Mouse (Mus musculus) heart, postnatal 25 days (tissue): ENCODE measurements around the gene Lin28b. TPM values are rescaled to one million over a fixed set of nuclear protein-coding genes. Genes with fewer than 3 reads are reported as not detected.
"Not testable (repeated sequence)": the region's sequence is repeated elsewhere in the genome, so short reads cannot be mapped to it uniquely, and the experiment has no call there.

Source experiments
- DNase-seq: peaks from one replicate; pipeline ENCODE4 v3.0.0; 2022; ENCODE audit warnings: low spot score
- intact Hi-C: fragments of 180-260 bp; cut with DNase I; formaldehyde crosslinking; loops from one replicate; pipeline ENCODE4 v1.15.1; 2025
- total RNA-seq, 2 experiments: library from RNA; stranded (reverse); gene quantifications; 2 replicates each; pipeline ENCODE4 v1.2.3; 2021

The Lin28b gene
- total RNA-seq, 2 experiments from 2014 or later = 0.11 to 0.18 TPM

- DNase-seq = no peak
- intact Hi-C loops = no loop called here
Measured at GRCm38 (mm10) chr10:45422372-45422771, 63.8 kb downstream of the Lin28b start.

DNA sequence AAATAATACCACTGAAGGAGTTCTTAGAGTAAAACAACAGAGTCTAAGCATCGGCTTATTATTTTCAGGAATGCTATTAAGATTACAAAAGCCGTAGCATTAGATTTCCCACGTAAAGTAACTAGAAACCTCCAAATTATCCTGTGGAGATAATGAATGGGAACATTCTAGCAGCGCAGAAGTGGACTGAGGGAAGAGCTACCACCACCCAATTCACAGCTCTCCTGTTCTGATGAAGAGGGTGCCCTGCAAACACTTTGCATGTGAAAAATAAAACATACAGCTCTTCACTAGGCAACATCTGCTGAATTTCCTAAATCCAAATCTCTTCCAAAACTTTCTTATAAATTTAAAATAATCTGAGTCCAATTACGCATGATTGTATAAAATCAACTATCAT lies 74.1 kb downstream of the Lin28b start:
- intact Hi-C loops = no loop called here
- no peak for DNase-seq

- intact Hi-C loops = no loop called here
- no peak for DNase-seq
Measured at GRCm38 (mm10) chr10:45411741-45412140, 74.5 kb downstream of the Lin28b start.

DNA sequence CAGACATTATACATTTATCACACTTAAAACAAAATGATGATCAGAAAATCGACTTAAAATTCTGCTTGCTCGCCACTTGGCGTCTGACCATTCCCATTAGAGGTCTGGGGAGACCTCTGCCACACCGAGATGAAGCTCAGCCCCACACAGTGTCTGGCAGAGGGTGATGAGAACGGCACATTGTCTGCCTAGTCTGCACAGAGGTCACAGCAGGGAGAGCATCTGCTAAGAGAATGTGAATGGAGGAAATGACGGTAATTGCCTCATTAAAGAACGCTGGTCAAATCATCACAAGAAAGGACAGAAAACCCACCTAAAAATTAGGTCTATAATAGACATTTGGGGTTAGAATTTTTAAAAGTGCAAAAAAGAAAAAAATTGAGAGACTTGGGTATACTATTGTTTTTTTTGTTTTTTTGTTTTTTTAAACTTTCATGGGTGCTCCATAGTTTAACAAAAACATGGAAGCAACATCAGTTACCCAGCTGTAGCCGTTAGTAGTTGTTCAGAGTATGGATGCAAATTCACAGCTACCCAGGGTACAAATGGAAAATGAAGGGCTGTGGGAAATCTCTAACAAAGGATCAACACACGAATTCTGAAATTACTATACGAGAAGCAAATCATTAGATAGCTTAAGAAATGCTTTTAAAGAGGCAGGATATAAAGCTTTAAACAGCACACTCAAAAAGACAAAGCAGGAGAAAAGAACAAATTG lies 75.4 kb downstream of the Lin28b start:
- DNase-seq = no peak
- intact Hi-C loops = no loop called here

DNA sequence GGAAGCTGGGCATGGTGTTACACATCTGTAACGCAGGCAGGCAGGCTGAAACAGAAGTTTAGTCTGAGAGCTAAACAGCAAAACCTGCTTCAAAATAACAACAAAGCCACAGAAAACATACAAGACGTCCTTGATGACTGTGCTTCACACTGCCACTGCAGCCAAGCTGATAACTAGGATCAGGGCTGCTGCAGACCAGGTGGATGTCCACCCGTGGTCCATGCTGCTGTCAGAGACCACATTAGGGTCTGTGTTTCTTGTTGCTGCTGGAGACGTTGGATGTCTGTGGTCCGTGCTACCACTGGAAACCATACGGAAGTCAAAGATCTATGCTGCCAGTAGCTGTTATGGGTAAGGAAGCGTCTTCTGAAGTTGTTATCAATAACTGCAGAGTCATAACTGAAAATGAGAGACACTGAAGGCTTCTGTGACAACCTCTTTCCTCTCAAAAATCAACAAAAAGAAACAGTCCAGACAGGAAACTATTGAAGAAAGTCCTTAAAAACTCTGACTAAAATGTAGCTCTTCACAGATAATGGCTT lies 86.4 kb downstream of the Lin28b start:
- intact Hi-C loops = no loop called here
- DNase-seq = no peak

GRCm38 (mm10) chr10:45398211-45398610 lies 88.0 kb downstream of the Lin28b start:
- intact Hi-C loops = no loop called here
- no peak for DNase-seq

GRCm38 (mm10) chr10:45382637-45382958 lies 103.6 kb downstream of the Lin28b start:
- intact Hi-C loops = loop anchor here (2.0 to 10.0 kb wide), 3 partner anchors 132 to 534 kb away; no protein-coding TSS in a partner anchor
- DNase-seq = no peak

DNA sequence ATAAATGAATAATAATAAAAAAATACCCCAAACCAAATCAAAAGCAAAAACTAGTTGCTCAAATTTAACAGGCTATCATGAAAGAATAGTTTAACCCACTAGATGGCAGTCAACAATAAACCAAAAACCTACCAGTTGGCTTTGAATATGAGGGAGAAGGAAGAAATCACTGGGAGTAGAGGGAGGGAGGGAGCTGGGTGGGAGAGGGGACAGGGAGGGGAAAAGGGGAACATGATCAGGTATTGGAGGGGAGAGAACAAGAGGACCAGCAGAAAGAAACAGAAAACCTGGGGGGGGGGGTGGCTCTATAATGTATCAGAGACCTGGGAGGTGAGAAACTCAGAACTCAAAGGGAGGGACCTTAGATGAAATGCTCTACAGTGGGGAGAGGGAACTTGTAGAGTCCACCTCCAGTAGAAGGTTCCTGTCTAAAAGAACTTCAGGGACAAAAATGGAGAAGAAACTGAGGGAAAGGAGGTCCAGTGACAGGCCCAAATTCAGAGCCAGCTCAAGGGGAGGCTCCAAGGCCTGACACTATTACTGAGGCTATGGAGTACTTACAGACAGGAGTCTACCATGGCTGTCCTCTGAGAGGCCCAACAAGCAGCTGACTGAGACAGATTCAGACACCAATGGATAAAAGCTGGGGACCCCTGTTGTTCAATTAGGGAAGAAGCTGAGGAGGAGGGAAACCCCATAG lies 104.1 kb downstream of the Lin28b start:
- no peak for DNase-seq

DNA sequence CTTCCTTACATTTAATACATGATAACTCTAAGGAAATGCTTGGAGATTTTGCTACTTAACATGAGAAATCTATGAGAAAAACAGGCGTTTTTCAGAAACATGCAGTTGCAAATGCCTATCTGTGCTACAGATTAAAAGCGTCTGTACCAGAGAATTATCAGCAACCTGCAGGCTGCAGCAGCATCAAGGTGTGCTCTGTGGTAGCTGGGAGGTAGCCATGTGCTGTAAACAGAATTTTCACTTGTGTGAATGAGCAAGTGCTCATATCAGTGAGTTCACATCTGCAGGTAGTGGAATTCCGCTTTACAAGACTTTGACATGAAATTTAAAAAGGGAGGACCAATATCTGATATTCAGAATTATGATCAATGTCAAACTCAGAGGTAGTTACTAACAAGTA lies 107.9 kb downstream of the Lin28b start:
- DNase-seq = no peak
- intact Hi-C loops = no loop called here

More for the DNA sequence above, 104.1 kb downstream of the Lin28b start:
- intact Hi-C loops = loop anchor here (2.0 to 10.0 kb wide), 3 partner anchors 133 to 535 kb away; no protein-coding TSS in a partner anchor

- DNase-seq = no peak
- intact Hi-C loops = loop anchor here (1.0 to 2.0 kb wide), 2 partner anchors 275 to 322 kb away; no protein-coding TSS in a partner anchor
Measured at GRCm38 (mm10) chr10:45372994-45373692, 113.1 kb downstream of the Lin28b start.

DNA sequence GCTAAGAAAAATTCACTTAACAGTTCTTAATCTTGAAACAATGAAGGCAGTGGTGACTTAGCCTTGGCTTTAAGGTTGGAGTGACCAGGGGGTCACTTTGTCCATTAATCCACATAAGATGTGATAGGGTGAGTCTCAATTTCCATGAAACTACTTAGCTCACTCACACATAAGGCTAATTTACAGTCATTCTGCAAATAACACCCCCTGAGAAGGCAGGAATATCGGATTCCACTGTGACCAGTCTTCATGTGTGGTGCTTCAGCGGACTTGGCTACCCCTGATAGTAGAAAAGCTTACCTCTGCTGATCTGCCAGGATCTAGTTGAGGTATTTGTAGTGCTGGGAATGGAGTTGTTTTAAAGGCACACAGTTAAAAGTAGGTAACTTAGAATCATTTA lies 115.7 kb downstream of the Lin28b start:
- no peak for DNase-seq
- intact Hi-C loops = no loop called here

DNA sequence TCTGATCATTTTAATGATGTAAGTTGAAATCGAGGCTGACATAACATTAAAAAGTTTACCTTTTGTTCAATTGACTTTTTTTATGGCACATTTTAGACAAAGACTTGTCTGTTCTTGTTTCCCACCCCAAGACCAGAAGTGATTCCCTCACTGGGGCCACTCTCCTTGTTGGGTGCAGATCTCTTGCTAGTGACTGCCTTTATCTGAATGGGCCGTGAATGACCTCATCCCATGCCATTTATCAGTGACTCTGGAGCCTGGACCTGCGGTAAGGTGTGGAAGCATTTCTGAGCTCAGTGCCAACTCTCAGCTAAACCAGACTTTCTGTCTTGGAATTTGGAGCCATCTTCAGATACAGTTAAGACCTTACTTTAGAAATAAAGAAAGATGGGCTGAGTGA lies 116.6 kb downstream of the Lin28b start:
- intact Hi-C loops = no loop called here
- no peak for DNase-seq

- no peak for DNase-seq
- intact Hi-C loops = no loop called here
Measured at GRCm38 (mm10) chr10:45366987-45367705, 119.0 kb downstream of the Lin28b start.

DNA sequence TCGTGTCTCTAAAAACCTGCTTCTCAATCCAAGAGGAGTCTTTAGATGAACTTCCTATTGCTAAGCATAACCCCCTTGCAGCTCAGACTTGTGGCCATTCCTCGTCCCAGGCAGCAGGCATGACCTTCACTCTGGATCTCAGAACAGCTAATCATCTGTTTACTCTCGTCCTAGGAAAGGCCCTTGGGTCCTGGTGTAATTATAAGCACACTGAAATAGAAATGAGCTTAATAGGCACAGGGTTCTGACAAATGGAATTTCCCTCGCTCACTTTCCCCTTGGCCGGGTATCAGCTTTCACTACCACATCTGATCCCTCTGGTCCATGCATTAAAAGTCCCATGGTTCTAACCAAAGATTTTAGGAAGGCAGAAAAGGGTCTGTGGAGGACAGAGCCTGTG lies 122.8 kb downstream of the Lin28b start:
- intact Hi-C loops = no loop called here
- no peak for DNase-seq

GRCm38 (mm10) chr10:45356091-45356490 lies 130.1 kb downstream of the Lin28b start:
- DNase-seq = no peak
- intact Hi-C loops = no loop called here

- DNase-seq, intact Hi-C loops: not testable (repeated sequence)
Measured at GRCm38 (mm10) chr10:45348143-45348542, 138.1 kb downstream of the Lin28b start.

GRCm38 (mm10) chr10:45345217-45345616 lies 141.0 kb downstream of the Lin28b start:
- intact Hi-C loops = no loop called here
- DNase-seq = no peak

- intact Hi-C loops = no loop called here
- no peak for DNase-seq
Measured at GRCm38 (mm10) chr10:45344381-45344780, 141.8 kb downstream of the Lin28b start.

GRCm38 (mm10) chr10:45339106-45339505 lies 147.1 kb downstream of the Lin28b start:
- intact Hi-C loops = loop anchor here (5.0 kb wide), 1 partner anchor 52 kb away; no protein-coding TSS in a partner anchor
- DNase-seq = no peak
